Mouse (Mus musculus) liver, postnatal 0 days (tissue): Measurements from ENCODE around the gene Tmem59l.

ENCODE experiments used
- CTCF ChIP-seq: sonication (generic); IDR thresholded peaks from 2 replicates; pipeline ENCODE4 v1.5.1; 2016; ENCODE audit warnings: antibody characterized with exemption, low read depth
- EP300 ChIP-seq: IDR thresholded peaks from 2 replicates; pipeline ENCODE4 v1.6.1; 2016; ENCODE audit warnings: antibody characterized with exemption, low read depth, mild to moderate bottlenecking

DNA sequence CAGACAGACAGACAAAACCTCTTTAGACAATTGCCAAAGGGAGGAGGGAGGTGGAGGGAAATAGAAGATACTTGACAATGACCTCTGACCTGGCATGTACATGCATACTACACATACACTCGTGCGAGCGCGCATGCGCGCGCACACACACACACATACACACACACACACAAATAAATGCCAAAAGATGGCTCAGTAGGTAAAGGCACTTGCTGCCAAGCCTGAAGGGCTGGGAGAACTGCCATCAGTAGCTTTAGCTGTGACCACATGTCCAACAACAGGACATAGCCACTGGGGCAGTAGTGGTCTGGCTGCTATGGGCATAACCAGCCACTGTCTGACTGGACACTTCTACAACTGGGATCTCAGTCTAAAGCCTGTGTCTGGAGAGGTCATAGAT lies 15.3 kb downstream of the Tmem59l start:
- TF ChIP-seq EP300 (no peak), CTCF (no peak)
